Mouse (Mus musculus) lung, postnatal 0 days (tissue): Measurements from ENCODE around the gene Pnkd.
"Not testable (repeated sequence)": the region's sequence is repeated elsewhere in the genome, so short reads cannot be mapped to it uniquely, and the experiment has no call there.

ENCODE experiments used
- CTCF ChIP-seq: IDR thresholded peaks from 2 replicates; pipeline ENCODE4 v1.5.1; 2016; ENCODE audit warnings: antibody characterized with exemption, mild to moderate bottlenecking
- EP300 ChIP-seq: IDR thresholded peaks from 2 replicates; pipeline ENCODE4 v1.6.1; 2016; ENCODE audit warnings: antibody characterized with exemption, mild to moderate bottlenecking, control low read depth

DNA sequence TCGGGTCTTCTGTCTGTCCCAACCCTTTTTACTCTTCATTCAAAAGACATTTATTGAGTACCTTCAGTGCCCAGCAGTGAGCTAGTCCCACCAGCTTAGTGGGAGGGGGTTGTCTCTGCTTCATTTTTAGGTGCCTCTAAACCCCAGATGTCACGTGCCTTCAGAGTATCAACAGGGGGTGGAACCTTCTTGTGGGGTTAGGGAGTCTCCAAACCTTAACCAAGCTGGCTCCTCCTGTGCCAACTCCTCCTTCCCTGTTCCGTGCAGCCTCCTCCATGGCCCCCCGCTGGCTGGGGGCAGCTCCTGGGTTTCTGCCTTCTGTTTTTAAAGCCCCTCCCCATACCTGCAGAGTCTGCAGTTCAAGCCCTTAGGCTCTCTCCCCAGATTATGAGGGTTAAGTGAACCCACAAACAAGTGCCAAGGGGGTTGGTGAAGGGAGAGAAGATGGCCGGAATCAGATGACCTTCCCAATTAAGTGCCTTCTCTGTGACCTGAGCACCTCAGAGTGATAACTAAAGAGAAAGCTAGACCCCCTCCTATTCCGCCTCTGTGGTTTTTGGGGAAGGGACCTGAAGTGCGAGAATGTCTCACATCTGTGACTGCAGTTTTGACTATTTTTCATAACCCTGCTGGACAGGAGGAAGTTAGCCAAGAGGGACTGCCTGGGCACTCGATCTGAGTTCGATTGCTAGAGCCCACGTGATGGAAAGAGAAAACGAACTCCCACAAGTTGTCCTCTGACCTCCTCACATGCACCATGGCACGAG, 111.9 kb downstream of the Pnkd start:
- not testable (repeated sequence) for TF ChIP-seq EP300, CTCF
